Mouse (Mus musculus) intestine, embryonic 15.5 days (tissue): ENCODE measurements around the gene Fam89a. TPM values are rescaled to one million over a fixed set of nuclear protein-coding genes. Genes with fewer than 3 reads are reported as not detected.

Experiments
- ATAC-seq: fragments of 200-750 bp; cut with Nextera tagmentation; 2 replicates; pipeline ENCODE4 v1.8.0; 2017; ENCODE audit warnings: moderate TSS enrichment, moderate library complexity
- H3K27ac ChIP-seq: fragments of 300-500 bp; sonication (generic); 2 replicates; pipeline ENCODE4 v1.5.1; 2015; ENCODE audit warnings: mild to moderate bottlenecking, inconsistent platforms
- H3K27me3 ChIP-seq: fragments of 300-500 bp; sonication (generic); replicated peaks from 2 replicates; pipeline ENCODE4 v1.6.1; 2015; ENCODE audit warnings: inconsistent platforms
- H3K36me3 ChIP-seq: fragments of 300-500 bp; sonication (generic); 2 replicates; pipeline ENCODE4 v1.6.1; 2015; ENCODE audit warnings: inconsistent platforms
- H3K4me1 ChIP-seq: fragments of 300-500 bp; sonication (generic); replicated peaks from 2 replicates; pipeline ENCODE4 v1.6.1; 2015; ENCODE audit warnings: inconsistent platforms
- H3K4me2 ChIP-seq: fragments of 300-500 bp; sonication (generic); replicated peaks from 2 replicates; pipeline ENCODE4 v1.6.1; 2015; ENCODE audit warnings: mild to moderate bottlenecking, inconsistent platforms
- H3K4me3 ChIP-seq: fragments of 300-500 bp; sonication (generic); replicated peaks from 2 replicates; pipeline ENCODE4 v1.5.1; 2015; ENCODE audit warnings: inconsistent platforms
- H3K9ac ChIP-seq: fragments of 300-500 bp; sonication (generic); 2 replicates; pipeline ENCODE4 v1.6.1; 2015; ENCODE audit warnings: inconsistent platforms
- H3K9me3 ChIP-seq: fragments of 300-500 bp; sonication (generic); 2 replicates; pipeline ENCODE4 v1.6.1; 2016; ENCODE audit warnings: inconsistent platforms
- WGBS: fragments of 180-500 bp; shearing (Covaris S2); methylation state at CpG from one replicate; pipeline ENCODE4 v1.1.7; 2015; 5-methylcytosine and 5-hydroxymethylcytosine counted together
- polyA plus RNA-seq: library from polyadenylated mRNA; unstranded; fragments of >200 nt; fragmentation: Nextera tagmentation; extraction: Ambion mirVana; gene quantifications from 2 replicates; pipeline ENCODE4 v1.2.1, GENCODE M21; 2015

Fam89a gene
- polyA plus RNA-seq, 1 experiment from 2014 or later: 3.9 TPM

GRCm38 (mm10) chr8:124704376-124704775 lies 47.3 kb downstream of the Fam89a start:
- no peak for ATAC-seq
- Histone ChIP-seq H3K27ac (no peak overlapping the region), H3K4me3 (no peak overlapping the region), H3K9me3 (no peaks in the 10 kb centered on the region), H3K4me2 (no peak overlapping the region), H3K36me3 (peaks cover 6% of the 10 kb centered on the region; the same call in 1 of the 2 replicates), H3K4me1 (no peaks in the 10 kb centered on the region), H3K9ac (no peak overlapping the region), H3K27me3 (no peaks in the 10 kb centered on the region)
- WGBS: 78% methylated on average over 4 of the region's 4 CpGs

GRCm38 (mm10) chr8:124703526-124703925 lies 48.1 kb downstream of the Fam89a start:
- Histone ChIP-seq H3K4me2 (no peak overlapping the region), H3K27me3 (no peaks in the 10 kb centered on the region), H3K4me1 (no peaks in the 10 kb centered on the region), H3K9ac (no peak overlapping the region), H3K9me3 (no peaks in the 10 kb centered on the region), H3K4me3 (no peak overlapping the region), H3K36me3 (peaks cover 4% of the 10 kb centered on the region; the same call in 1 of the 2 replicates), H3K27ac (no peak overlapping the region)
- WGBS: 64% methylated on average over 4 of the region's 4 CpGs
- no peak for ATAC-seq

- no peak overlapping the region for H3K4me2 ChIP-seq
- H3K27ac ChIP-seq: no peak overlapping the region
- WGBS: 85% methylated on average over 3 of the region's 3 CpGs
- no peaks in the 10 kb centered on the region for H3K4me1 ChIP-seq
- no peak for ATAC-seq
- no peaks in the 10 kb centered on the region for H3K27me3 ChIP-seq
- H3K36me3 ChIP-seq: peaks cover 4% of the 10 kb centered on the region; the same call in 1 of the 2 replicates
- no peak overlapping the region for H3K9ac ChIP-seq
- no peak overlapping the region for H3K4me3 ChIP-seq
- H3K9me3 ChIP-seq: no peaks in the 10 kb centered on the region
Observed at GRCm38 (mm10) chr8:124702183-124702582, 49.4 kb downstream of the Fam89a start.

GRCm38 (mm10) chr8:124701023-124701422 lies 50.6 kb downstream of the Fam89a start:
- Histone ChIP-seq H3K4me2 (no peak overlapping the region), H3K9ac (no peak overlapping the region), H3K27me3 (no peaks in the 10 kb centered on the region), H3K27ac (no peak overlapping the region), H3K36me3 (peaks cover 4% of the 10 kb centered on the region; the same call in 1 of the 2 replicates), H3K9me3 (no peaks in the 10 kb centered on the region), H3K4me1 (0 out of 2 replicates have a peak, but pooled peaks cover 3% of the 10 kb centered on the region), H3K4me3 (no peak overlapping the region)
- 79% methylated on average over 9 of the region's 9 CpGs for WGBS
- ATAC-seq: no peak

GRCm38 (mm10) chr8:124700271-124700670 lies 51.4 kb downstream of the Fam89a start:
- Histone ChIP-seq H3K4me1 (0 out of 2 replicates have a peak, but pooled peaks cover 4% of the 10 kb centered on the region), H3K36me3 (no peaks in the 10 kb centered on the region; the same call in 1 of the 2 replicates), H3K27me3 (no peaks in the 10 kb centered on the region), H3K4me2 (no peak overlapping the region), H3K27ac (no peak overlapping the region), H3K9ac (no peak overlapping the region), H3K4me3 (no peak overlapping the region), H3K9me3 (no peaks in the 10 kb centered on the region)
- WGBS: 89% methylated on average over 5 of the region's 5 CpGs
- no peak for ATAC-seq

- Histone ChIP-seq H3K36me3 (peaks cover 10% of the 10 kb centered on the region; the same call in 1 of the 2 replicates), H3K27me3 (no peaks in the 10 kb centered on the region), H3K4me2 (no peak overlapping the region), H3K9ac (no peak overlapping the region), H3K9me3 (no peaks in the 10 kb centered on the region), H3K4me1 (0 out of 2 replicates have a peak, but pooled peaks cover 4% of the 10 kb centered on the region), H3K27ac (no peak overlapping the region), H3K4me3 (no peak overlapping the region)
- peak; percentile 88 for ATAC-seq
- 77% methylated on average over 22 of the region's 22 CpGs for WGBS
Observed at GRCm38 (mm10) chr8:124695424-124696100, 56.1 kb downstream of the Fam89a start.

- Histone ChIP-seq H3K36me3 (peaks cover 12% of the 10 kb centered on the region; the same call in 1 of the 2 replicates), H3K4me2 (no peak overlapping the region), H3K4me3 (no peak overlapping the region), H3K9ac (no peak overlapping the region), H3K9me3 (no peaks in the 10 kb centered on the region), H3K27ac (no peak overlapping the region), H3K4me1 (0 out of 2 replicates have a peak, but pooled peaks cover 4% of the 10 kb centered on the region), H3K27me3 (no peaks in the 10 kb centered on the region)
- 95% methylated on average over 4 of the region's 4 CpGs for WGBS
- ATAC-seq: no peak
Observed at GRCm38 (mm10) chr8:124691706-124692105, 59.9 kb downstream of the Fam89a start.

Other genes starting within 250 kb of the Fam89a start
- 31.2 and 34.4 TPM in 2 replicates for gene Cog2, start 231.1 kb downstream of the Fam89a start, polyA plus RNA-seq
- 4.1 and 5.8 TPM in 2 replicates for gene Agt, start 182.1 kb downstream of the Fam89a start, polyA plus RNA-seq
- gene Capn9, start 175.7 kb downstream of the Fam89a start, polyA plus RNA-seq: 1.6 and 1.7 TPM in 2 replicates
- 24.4 TPM in 2 replicates for gene 2310022B05Rik, start 88.5 kb downstream of the Fam89a start, polyA plus RNA-seq
- 42.7 and 42.8 TPM in 2 replicates for gene Ttc13, start 29.8 kb downstream of the Fam89a start, polyA plus RNA-seq
- gene Arv1, start 29.7 kb downstream of the Fam89a start, polyA plus RNA-seq: 19.7 and 20.9 TPM in 2 replicates
- gene Trim67, start 41.3 kb upstream of the Fam89a start, polyA plus RNA-seq: 0.57 and 0.64 TPM in 2 replicates
- 82.6 and 83.9 TPM in 2 replicates for gene Gnpat, start 111.2 kb upstream of the Fam89a start, polyA plus RNA-seq
- 44.8 and 48.6 TPM in 2 replicates for gene 2810004N23Rik, start 111.3 kb upstream of the Fam89a start, polyA plus RNA-seq
- gene Exoc8, start 145.9 kb upstream of the Fam89a start, polyA plus RNA-seq: 7.5 and 7.8 TPM in 2 replicates
- gene Sprtn, start 146.1 kb upstream of the Fam89a start, polyA plus RNA-seq: 8.4 and 8.5 TPM in 2 replicates
- 14.0 and 14.4 TPM in 2 replicates for gene Egln1, start 197.5 kb upstream of the Fam89a start, polyA plus RNA-seq